Mouse (Mus musculus) brain, embryonic 14.5 days (tissue): ENCODE measurements around the gene Ralbp1.

Source experiments
- CTCF ChIP-seq: fragments of 200-500 bp; IDR thresholded peaks from 2 replicates; pipeline ENCODE4 v1.5.1; 2012; ENCODE audit warnings: inconsistent platforms, mild to moderate bottlenecking, moderate library complexity, borderline replicate concordance; ENCODE audit not compliant: insufficient read depth, insufficient read length; ENCODE audit errors: extremely low read depth
- POLR2A ChIP-seq: fragments of 200-500 bp; IDR thresholded peaks from 2 replicates; pipeline ENCODE4 v1.6.1; 2012; ENCODE audit warnings: mild to moderate bottlenecking, inconsistent platforms, borderline replicate concordance; ENCODE audit not compliant: poor library complexity, insufficient read depth, insufficient read length, severe bottlenecking; ENCODE audit errors: extremely low read depth

GRCm38 (mm10) chr17:65885697-65886529 is at the start of gene Ralbp1:
- no peak for TF ChIP-seq CTCF
- no peak for TF ChIP-seq POLR2A
